ENCODE assay signal across 8 mouse cellular contexts in the genomic region with DNA sequence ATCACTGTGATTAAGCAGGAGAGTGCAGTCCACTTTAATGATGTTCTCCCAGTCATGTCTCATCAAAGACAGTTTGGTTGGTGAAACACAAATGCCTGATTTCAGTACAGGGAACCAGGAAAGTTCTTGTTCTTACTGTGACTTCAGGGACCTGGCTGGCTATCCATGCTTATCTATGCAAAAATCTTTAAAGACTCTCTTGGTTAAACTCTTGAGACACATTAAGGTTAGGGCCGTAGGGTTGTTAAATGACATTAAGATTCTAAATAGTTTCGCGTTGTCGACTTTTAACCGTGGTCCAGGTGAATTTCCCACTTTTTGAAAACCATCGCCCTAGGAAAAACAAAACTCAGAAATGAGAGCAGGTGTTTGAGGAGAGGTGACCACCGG. TPM values are rescaled to one million over a fixed set of nuclear protein-coding genes. Genes with fewer than 3 reads are reported as not detected.
DNase-seq lines count a peak whose midpoint lies in the region; ATAC-seq lines count a peak whose summit lies in the region.

No protein-coding gene starts in this region.

- WGBS in lung, embryonic 16.5 days: 1% methylated on average over 7 of the region's 7 CpGs
- 4% methylated on average over 7 of the region's 7 CpGs for WGBS in embryonic facial prominence, embryonic 15.5 days
- 4% methylated on average over 7 of the region's 7 CpGs for WGBS in limb, embryonic 10.5 days
- 3% methylated on average over 7 of the region's 7 CpGs for WGBS in neural tube, embryonic 15.5 days

- intact Hi-C loops in left cerebral cortex, postnatal 25 days (cut with DNase I): loop anchor here (5.0 to 10.0 kb wide), 2 partner anchors 136 to 251 kb away; no protein-coding TSS in a partner anchor

- H3K9me3 ChIP-seq in lung, embryonic 16.5 days (ENCODE audit: control insufficient read depth, low read length): no peaks in the 10 kb centered on the region
- no peaks in the 10 kb centered on the region for H3K9me3 ChIP-seq in embryonic facial prominence, embryonic 15.5 days (replicated peaks)
- H3K9me3 ChIP-seq in limb, embryonic 10.5 days (replicated peaks): no peaks in the 10 kb centered on the region
- H3K9me3 ChIP-seq in neural tube, embryonic 15.5 days (replicated peaks): no peaks in the 10 kb centered on the region

- peak overlapping the region; percentile 92 for H3K9ac ChIP-seq in lung, embryonic 16.5 days (ENCODE audit: low read length)
- H3K9ac ChIP-seq in embryonic facial prominence, embryonic 15.5 days: peak overlapping the region; percentile 65; the same call in 1 of the 2 replicates
- H3K9ac ChIP-seq in neural tube, embryonic 15.5 days (replicated peaks): peak overlapping the region; percentile 78

- no peak for ATAC-seq in lung, embryonic 16.5 days (ENCODE audit: low read depth)
- ATAC-seq in embryonic facial prominence, embryonic 15.5 days (ENCODE audit: insufficient number of reproducible peaks, low FRiP score, low TSS enrichment, low read depth): no peak
- 0 out of 2 replicates have a peak, but pooled peaks have one; percentile 6 for ATAC-seq in neural tube, embryonic 15.5 days (ENCODE audit: low FRiP score)

- H3K4me3 ChIP-seq in lung, embryonic 16.5 days (ENCODE audit: low read length): peak overlapping the region; percentile 68
- peak overlapping the region; percentile 70 for H3K4me3 ChIP-seq in embryonic facial prominence, embryonic 15.5 days (replicated peaks)
- peak overlapping the region; percentile 72 for H3K4me3 ChIP-seq in limb, embryonic 10.5 days
- H3K4me3 ChIP-seq in neural tube, embryonic 15.5 days (replicated peaks): peak overlapping the region; percentile 64

- no peaks in the 10 kb centered on the region for H3K4me1 ChIP-seq in lung, embryonic 16.5 days (replicated peaks; ENCODE audit: control insufficient read depth, insufficient read depth, low read length)
- no peaks in the 10 kb centered on the region for H3K4me1 ChIP-seq in embryonic facial prominence, embryonic 15.5 days
- peaks cover 18% of the 10 kb centered on the region for H3K4me1 ChIP-seq in limb, embryonic 10.5 days
- H3K4me1 ChIP-seq in neural tube, embryonic 15.5 days: peaks cover 4% of the 10 kb centered on the region

- no peak for DNase-seq in lung, postnatal 25 days (ENCODE audit: low spot score)
- no peak for DNase-seq in limb, embryonic 10.5 days (ENCODE audit: low spot score)
- DNase-seq in left cerebral cortex, postnatal 25 days (ENCODE audit: low spot score in 2 of 2): no peak
- DNase-seq in right cerebral cortex, postnatal 4 days: no peak
- DNase-seq in MN1 (ENCODE audit: low spot score): no peak

- no peaks in the 10 kb centered on the region for H3K36me3 ChIP-seq in lung, embryonic 16.5 days (ENCODE audit: control insufficient read depth, insufficient read depth, low read length)
- H3K36me3 ChIP-seq in embryonic facial prominence, embryonic 15.5 days: no peaks in the 10 kb centered on the region
- no peaks in the 10 kb centered on the region for H3K36me3 ChIP-seq in limb, embryonic 10.5 days
- H3K36me3 ChIP-seq in neural tube, embryonic 15.5 days: no peaks in the 10 kb centered on the region

- peak overlapping the region; percentile 96 for H3K27ac ChIP-seq in lung, embryonic 16.5 days (ENCODE audit: low read length)
- peak overlapping the region; percentile 93 for H3K27ac ChIP-seq in embryonic facial prominence, embryonic 15.5 days (replicated peaks)
- H3K27ac ChIP-seq in limb, embryonic 10.5 days: peak overlapping the region; percentile 99
- H3K27ac ChIP-seq in neural tube, embryonic 15.5 days (replicated peaks): peak overlapping the region; percentile 90

- H3K27me3 ChIP-seq in lung, embryonic 16.5 days (ENCODE audit: control insufficient read depth, insufficient read depth, low read depth, low read length): no peaks in the 10 kb centered on the region
- no peaks in the 10 kb centered on the region for H3K27me3 ChIP-seq in embryonic facial prominence, embryonic 15.5 days
- no peaks in the 10 kb centered on the region for H3K27me3 ChIP-seq in limb, embryonic 10.5 days (ENCODE audit: low read depth, poor library complexity, severe bottlenecking)
- H3K27me3 ChIP-seq in neural tube, embryonic 15.5 days (replicated peaks): no peaks in the 10 kb centered on the region

- peak overlapping the region; percentile 51 for H3K4me2 ChIP-seq in lung, embryonic 16.5 days (ENCODE audit: low read depth, low read length)
- peak overlapping the region; percentile 53 for H3K4me2 ChIP-seq in embryonic facial prominence, embryonic 15.5 days (replicated peaks)
- H3K4me2 ChIP-seq in neural tube, embryonic 15.5 days: peak overlapping the region; percentile 69

RNA-seq across cellular contexts. Expression of gene Gbe1, which starts 0.3 kb away (rescaled TPM):
- 35.8 and 38.3 TPM in 2 replicates for polyA plus RNA-seq in lung, embryonic 16.5 days (2015; fragmentation: Nextera tagmentation; extraction: Ambion mirVana)
- polyA plus RNA-seq in embryonic facial prominence, embryonic 15.5 days (2015; fragmentation: Nextera tagmentation; extraction: Ambion mirVana): 16.8 and 18.0 TPM in 2 replicates
- 22.2 and 22.9 TPM in 2 replicates for polyA plus RNA-seq in limb, embryonic 10.5 days (2016; fragmentation: Nextera tagmentation; extraction: Ambion mirVana)
- polyA plus RNA-seq in neural tube, embryonic 15.5 days (2015; fragmentation: Nextera tagmentation; extraction: Ambion mirVana): 13.3 and 15.2 TPM in 2 replicates
- 10 to 100 TPM; 10.5 to 12.2 TPM for total RNA-seq in left cerebral cortex, postnatal 25 days (2021)
